Mouse (Mus musculus) thymus, postnatal 4 days (tissue): ENCODE measurements around the gene Cela3b.

Source experiments
- DNase-seq: peaks from one replicate; pipeline ENCODE4 v3.0.0; 2021

Cela3b gene

GRCm38 (mm10) chr4:137430502-137430901, at the start of gene Cela3b:
Gene Cela3b, minus strand, starts transcription at chr4:137430540.
- no peak for DNase-seq

- DNase-seq = no peak
Observed at GRCm38 (mm10) chr4:137479757-137480156, 49.4 kb upstream of the Cela3b start.

GRCm38 (mm10) chr4:137478306-137478705, 48.0 kb upstream of the Cela3b start:
- DNase-seq = no peak

GRCm38 (mm10) chr4:137477611-137478010, 47.3 kb upstream of the Cela3b start:
- DNase-seq = no peak

GRCm38 (mm10) chr4:137476761-137477237, 46.5 kb upstream of the Cela3b start:
- no peak for DNase-seq

- DNase-seq = no peak
Observed at GRCm38 (mm10) chr4:137476065-137476760, 45.9 kb upstream of the Cela3b start.

GRCm38 (mm10) chr4:137475271-137476050, 45.1 kb upstream of the Cela3b start:
- DNase-seq = no peak

- DNase-seq = no peak
Observed at GRCm38 (mm10) chr4:137474694-137475093, 44.4 kb upstream of the Cela3b start.

- no peak for DNase-seq
Observed at GRCm38 (mm10) chr4:137473701-137474388, 43.5 kb upstream of the Cela3b start.

- DNase-seq = no peak
Observed at GRCm38 (mm10) chr4:137473240-137473639, 42.9 kb upstream of the Cela3b start.

GRCm38 (mm10) chr4:137471326-137471725, 41.0 kb upstream of the Cela3b start:
- no peak for DNase-seq

GRCm38 (mm10) chr4:137470701-137471317, 40.5 kb upstream of the Cela3b start:
- DNase-seq = no peak

- DNase-seq = no peak
Observed at GRCm38 (mm10) chr4:137469845-137470692, 39.7 kb upstream of the Cela3b start.

- DNase-seq = no peak
Observed at GRCm38 (mm10) chr4:137469081-137469844, 38.9 kb upstream of the Cela3b start.

GRCm38 (mm10) chr4:137468260-137469080, 38.1 kb upstream of the Cela3b start, which contains the start of gene Hspg2:
Gene Hspg2, plus strand, starts transcription at chr4:137468769.
- peak; percentile 98 for DNase-seq

GRCm38 (mm10) chr4:137467525-137467924, 37.2 kb upstream of the Cela3b start:
- DNase-seq = no peak

GRCm38 (mm10) chr4:137466991-137467390, 36.7 kb upstream of the Cela3b start:
- no peak for DNase-seq

- no peak for DNase-seq
Observed at GRCm38 (mm10) chr4:137465125-137465787, 34.9 kb upstream of the Cela3b start.

GRCm38 (mm10) chr4:137461981-137462690, 31.8 kb upstream of the Cela3b start:
- DNase-seq = no peak
